ENCODE assay signal across 32 mouse cellular contexts in the genomic region with DNA sequence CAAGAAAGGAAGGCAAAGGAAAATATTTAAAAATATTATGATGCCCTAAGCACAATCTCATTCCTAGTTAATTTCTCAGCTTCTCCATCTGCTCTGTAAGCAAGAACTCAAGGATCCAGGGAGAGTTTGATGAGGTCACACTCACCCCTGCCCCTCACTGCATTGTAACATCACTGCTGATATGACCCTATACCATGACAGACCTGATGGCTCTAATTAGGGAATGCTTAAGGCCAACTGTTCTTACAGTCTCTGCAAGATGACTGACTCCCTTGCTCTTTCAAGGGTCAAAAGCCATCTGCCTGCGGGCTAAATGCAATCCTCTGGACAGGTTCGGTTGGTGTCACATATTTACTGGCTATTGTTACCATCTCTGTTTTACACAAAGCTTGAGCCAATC. TPM values are rescaled to one million over a fixed set of nuclear protein-coding genes. Genes with fewer than 3 reads are reported as not detected.
DNase-seq lines count a peak whose midpoint lies in the region; ATAC-seq and TF ChIP-seq lines count a peak whose summit lies in the region.
"Had no signal": no experiment of that assay in that cellular context is flagged by ENCODE, and none has a peak within 500 bp of the region (broad histone marks: within the 10 kb centered on the region; RNA-seq: fewer than 3 reads in every experiment).

No protein-coding gene starts in this region.

- H3K4me3 ChIP-seq in hindbrain, embryonic 11.5 days (ENCODE audit: low read depth, low read length), result no peak overlapping the region
- H3K4me3 ChIP-seq in hindbrain, embryonic 16.5 days (ENCODE audit: low read length), result no peak overlapping the region
- H3K4me3 ChIP-seq in neural tube, embryonic 11.5 days (ENCODE audit: low read depth, low read length), result no peak overlapping the region
- no peak overlapping the region for H3K4me3 ChIP-seq in midbrain, embryonic 14.5 days (replicated peaks; ENCODE audit: low read depth, low read length)
- no peak overlapping the region for H3K4me3 ChIP-seq in kidney, adult 2 months (ENCODE audit: insufficient read depth, low read depth, low read length)
- H3K4me3 ChIP-seq: embryonic facial prominence, embryonic 15.5 days; gastrocnemius, adult 2 months; heart, embryonic 13.5 days; layer of hippocampus, adult 2 months; left cerebral cortex, adult 2 months; limb, embryonic 12.5 days; liver, embryonic 15.5 days had no signal

- no peaks in the 10 kb centered on the region for H3K27me3 ChIP-seq in hindbrain, embryonic 11.5 days (ENCODE audit: control insufficient read depth, insufficient read depth, low read length)
- H3K27me3 ChIP-seq in hindbrain, embryonic 16.5 days (replicated peaks; ENCODE audit: control insufficient read depth, insufficient read depth, low read length), result no peaks in the 10 kb centered on the region
- H3K27me3 ChIP-seq in neural tube, embryonic 11.5 days (ENCODE audit: control insufficient read depth, insufficient read depth, low read length), result no peaks in the 10 kb centered on the region
- no peaks in the 10 kb centered on the region for H3K27me3 ChIP-seq in midbrain, embryonic 14.5 days (ENCODE audit: control insufficient read depth, insufficient read depth, low read length)
- no peaks in the 10 kb centered on the region for H3K27me3 ChIP-seq in kidney, adult 2 months (replicated peaks; ENCODE audit: control insufficient read depth, insufficient read depth, low read length)
- H3K27me3 ChIP-seq: CH12.LX; embryonic facial prominence, embryonic 15.5 days; heart, embryonic 13.5 days; limb, embryonic 12.5 days; liver, embryonic 15.5 days had no signal

- no peaks in the 10 kb centered on the region for H3K36me3 ChIP-seq in hindbrain, embryonic 11.5 days (ENCODE audit: control insufficient read depth, insufficient read depth, low read length)
- H3K36me3 ChIP-seq in hindbrain, embryonic 16.5 days (ENCODE audit: control insufficient read depth, insufficient read depth, low read length), result no peaks in the 10 kb centered on the region
- H3K36me3 ChIP-seq in neural tube, embryonic 11.5 days (ENCODE audit: control insufficient read depth, insufficient read depth, low read length), result no peaks in the 10 kb centered on the region
- no peaks in the 10 kb centered on the region for H3K36me3 ChIP-seq in midbrain, embryonic 14.5 days (ENCODE audit: control insufficient read depth, insufficient read depth, low read length)
- H3K36me3 ChIP-seq in kidney, adult 2 months (ENCODE audit: control insufficient read depth, insufficient read depth, low read length), result no peaks in the 10 kb centered on the region
- H3K36me3 ChIP-seq: embryonic facial prominence, embryonic 15.5 days; heart, embryonic 13.5 days; limb, embryonic 12.5 days; liver, embryonic 15.5 days had no signal

- no peaks in the 10 kb centered on the region for H3K4me1 ChIP-seq in hindbrain, embryonic 11.5 days (replicated peaks; ENCODE audit: control insufficient read depth, insufficient read depth, low read length)
- no peaks in the 10 kb centered on the region for H3K4me1 ChIP-seq in hindbrain, embryonic 16.5 days (ENCODE audit: control insufficient read depth, insufficient read depth, low read depth, low read length)
- no peaks in the 10 kb centered on the region for H3K4me1 ChIP-seq in neural tube, embryonic 11.5 days (ENCODE audit: control insufficient read depth, insufficient read depth, low read length)
- 0 out of 2 replicates have a peak, but pooled peaks cover 3% of the 10 kb centered on the region for H3K4me1 ChIP-seq in midbrain, embryonic 14.5 days (ENCODE audit: control insufficient read depth, insufficient read depth, low read length)
- no peaks in the 10 kb centered on the region for H3K4me1 ChIP-seq in kidney, adult 2 months (ENCODE audit: control insufficient read depth, insufficient read depth, low read length)
- H3K4me1 ChIP-seq: embryonic facial prominence, embryonic 15.5 days; heart, embryonic 13.5 days; limb, embryonic 12.5 days; liver, embryonic 15.5 days had no signal

- DNase-seq in embryo, embryonic 10 days (ENCODE audit: low spot score), result peak; percentile 18
- DNase-seq in embryo, embryonic 9.5 days (ENCODE audit: extremely low spot score), result no peak
- DNase-seq in hindbrain, embryonic 11.5 days (ENCODE audit: low spot score), result peak; percentile 18
- DNase-seq in neural tube, embryonic 11.5 days (ENCODE audit: low spot score), result no peak
- DNase-seq in neural tube, embryonic 10.5 days (ENCODE audit: extremely low spot score, low spot score), result no peak
- DNase-seq in midbrain, embryonic 14.5 days, result peak; percentile 4
- no peak for DNase-seq in kidney, adult 2 months
- DNase-seq: adrenal gland, adult 8-10 months; cerebellum, adult 8-10 months; cerebellum, postnatal 25 days; gastrocnemius, adult 2 months; heart, postnatal 10 days; kidney, adult 18-20 months; kidney, postnatal 36 days; lung, embryonic 14.5 days; lung, postnatal 14 days; right cerebral cortex, postnatal 4 days; thymus, adult 18-20 months; thymus, postnatal 25 days had no signal

- no peak for TF ChIP-seq CTCF in kidney, adult 2 months (conservative IDR thresholded peaks at IDR 0.05; ENCODE audit: insufficient read depth, insufficient read length, low read depth, low read length)

- 53% methylated on average over 2 of the region's 2 CpGs for WGBS in hindbrain, embryonic 11.5 days
- WGBS in hindbrain, embryonic 16.5 days, result 52% methylated on average over 2 of the region's 2 CpGs
- WGBS in neural tube, embryonic 11.5 days, result 66% methylated on average over 2 of the region's 2 CpGs
- 48% methylated on average over 2 of the region's 2 CpGs for WGBS in midbrain, embryonic 14.5 days
- WGBS in kidney, adult 2 months, result 58% methylated on average over 2 of the region's 2 CpGs

- H3K4me2 ChIP-seq in hindbrain, embryonic 11.5 days (replicated peaks; ENCODE audit: low read depth, low read length), result no peak overlapping the region
- no peak overlapping the region for H3K4me2 ChIP-seq in hindbrain, embryonic 16.5 days (ENCODE audit: low read length)
- H3K4me2 ChIP-seq in neural tube, embryonic 11.5 days (ENCODE audit: low read depth), result no peak overlapping the region
- no peak overlapping the region for H3K4me2 ChIP-seq in midbrain, embryonic 14.5 days (ENCODE audit: low read length)
- H3K4me2 ChIP-seq: embryonic facial prominence, embryonic 15.5 days; heart, embryonic 13.5 days; limb, embryonic 12.5 days; liver, embryonic 15.5 days; lung, embryonic 14.5 days had no signal

- H3K9ac ChIP-seq in hindbrain, embryonic 11.5 days (ENCODE audit: low read depth, low read length), result no peak overlapping the region
- H3K9ac ChIP-seq in hindbrain, embryonic 16.5 days (ENCODE audit: low read depth, low read length), result no peak overlapping the region
- H3K9ac ChIP-seq in neural tube, embryonic 11.5 days (ENCODE audit: low read length), result no peak overlapping the region
- H3K9ac ChIP-seq in midbrain, embryonic 14.5 days (replicated peaks; ENCODE audit: low read length), result no peak overlapping the region
- H3K9ac ChIP-seq: embryonic facial prominence, embryonic 15.5 days; heart, embryonic 13.5 days; limb, embryonic 12.5 days; liver, embryonic 15.5 days; lung, embryonic 14.5 days had no signal

- TF ChIP-seq POLR2A in kidney, adult 2 months (IDR thresholded peaks at IDR 0.05; ENCODE audit: low read depth, low read length), result no peak

- no peak overlapping the region for H3K27ac ChIP-seq in hindbrain, embryonic 11.5 days (ENCODE audit: low read depth, low read length)
- no peak overlapping the region for H3K27ac ChIP-seq in hindbrain, embryonic 16.5 days (ENCODE audit: low read depth, low read length)
- H3K27ac ChIP-seq in neural tube, embryonic 11.5 days (ENCODE audit: low read depth, low read length), result no peak overlapping the region
- H3K27ac ChIP-seq in midbrain, embryonic 14.5 days (replicated peaks; ENCODE audit: low read depth, low read length), result no peak overlapping the region
- H3K27ac ChIP-seq in kidney, adult 2 months (ENCODE audit: insufficient read depth, low read depth, low read length), result no peak overlapping the region
- H3K27ac ChIP-seq: embryonic facial prominence, embryonic 15.5 days; gastrocnemius, adult 2 months; heart, embryonic 13.5 days; layer of hippocampus, adult 2 months; left cerebral cortex, adult 2 months; limb, embryonic 12.5 days; liver, embryonic 15.5 days; stomach, postnatal 0 days had no signal

- no peaks in the 10 kb centered on the region for H3K9me3 ChIP-seq in hindbrain, embryonic 11.5 days (ENCODE audit: control insufficient read depth, low read length)
- no peaks in the 10 kb centered on the region for H3K9me3 ChIP-seq in hindbrain, embryonic 16.5 days (ENCODE audit: control insufficient read depth, low read length)
- no peaks in the 10 kb centered on the region for H3K9me3 ChIP-seq in neural tube, embryonic 11.5 days (ENCODE audit: control insufficient read depth, low read length)
- no peaks in the 10 kb centered on the region for H3K9me3 ChIP-seq in midbrain, embryonic 14.5 days (ENCODE audit: control insufficient read depth, low read length)
- H3K9me3 ChIP-seq: embryonic facial prominence, embryonic 15.5 days; heart, embryonic 13.5 days; limb, embryonic 12.5 days; liver, embryonic 15.5 days had no signal

- ATAC-seq in hindbrain, embryonic 11.5 days (ENCODE audit: low FRiP score), result peak; percentile 80
- no peak for ATAC-seq in hindbrain, embryonic 16.5 days
- 0 out of 2 replicates have a peak, but pooled peaks have one; percentile 15 for ATAC-seq in neural tube, embryonic 11.5 days (ENCODE audit: insufficient read depth, low FRiP score, low TSS enrichment)
- ATAC-seq in midbrain, embryonic 14.5 days (ENCODE audit: low FRiP score, low TSS enrichment), result no peak
- ATAC-seq: inflammation-experienced regulatory T-cells, adult 6 months had no signal

RNA-seq across cellular contexts. Expression of a gene that starts 41.3 kb away (rescaled TPM):
- not detected in 2 replicates for polyA plus RNA-seq in hindbrain, embryonic 11.5 days (2014; fragmentation: Nextera tagmentation; extraction: Ambion mirVana)
- polyA plus RNA-seq in hindbrain, embryonic 16.5 days (2015; fragmentation: Nextera tagmentation; extraction: Ambion mirVana), result 5.3 and 5.5 TPM in 2 replicates
- polyA plus RNA-seq in neural tube, embryonic 11.5 days (2014; fragmentation: Nextera tagmentation; extraction: Ambion mirVana), result not detected in 2 replicates
- polyA plus RNA-seq in midbrain, embryonic 14.5 days (2014; fragmentation: Nextera tagmentation; extraction: Ambion mirVana), result 0.29 and 1.0 TPM in 2 replicates
- not detected in 2 replicates for polyA plus RNA-seq in kidney, adult 2 months (2012; rRNA removed)
- polyA plus RNA-seq: C2C12; embryonic facial prominence, embryonic 15.5 days; inflammation-experienced regulatory T-cells, adult 6 months; kidney, embryonic 16.5 days; limb, embryonic 12.5 days; liver, embryonic 15.5 days; lung, embryonic 14.5 days; stomach, postnatal 0 days had no signal

RNA-seq across cellular contexts. Expression of a gene that starts 49.5 kb away (rescaled TPM):
- polyA plus RNA-seq in hindbrain, embryonic 11.5 days (2014; fragmentation: Nextera tagmentation; extraction: Ambion mirVana), result not detected in 2 replicates
- not detected in 2 replicates for polyA plus RNA-seq in hindbrain, embryonic 16.5 days (2015; fragmentation: Nextera tagmentation; extraction: Ambion mirVana)
- not detected in 2 replicates for polyA plus RNA-seq in neural tube, embryonic 11.5 days (2014; fragmentation: Nextera tagmentation; extraction: Ambion mirVana)
- polyA plus RNA-seq in midbrain, embryonic 14.5 days (2014; fragmentation: Nextera tagmentation; extraction: Ambion mirVana), result not detected in 2 replicates
- not detected in 2 replicates for polyA plus RNA-seq in kidney, adult 2 months (2012; rRNA removed)
- polyA plus RNA-seq: C2C12; embryonic facial prominence, embryonic 15.5 days; heart, embryonic 13.5 days; inflammation-experienced regulatory T-cells, adult 6 months; kidney, embryonic 16.5 days; limb, embryonic 12.5 days; liver, adult 2 months; liver, embryonic 15.5 days; lung, embryonic 14.5 days; stomach, postnatal 0 days had no signal

RNA-seq across cellular contexts. Expression of a gene that starts 51.3 kb away (rescaled TPM):
- not detected in 2 replicates for polyA plus RNA-seq in hindbrain, embryonic 11.5 days (2014; fragmentation: Nextera tagmentation; extraction: Ambion mirVana)
- not detected in 2 replicates for polyA plus RNA-seq in hindbrain, embryonic 16.5 days (2015; fragmentation: Nextera tagmentation; extraction: Ambion mirVana)
- not detected in 2 replicates for polyA plus RNA-seq in neural tube, embryonic 11.5 days (2014; fragmentation: Nextera tagmentation; extraction: Ambion mirVana)
- polyA plus RNA-seq in midbrain, embryonic 14.5 days (2014; fragmentation: Nextera tagmentation; extraction: Ambion mirVana), result not detected in 2 replicates
- not detected in 2 replicates for polyA plus RNA-seq in kidney, adult 2 months (2012; rRNA removed)
- polyA plus RNA-seq: C2C12; embryonic facial prominence, embryonic 15.5 days; heart, embryonic 13.5 days; inflammation-experienced regulatory T-cells, adult 6 months; kidney, embryonic 16.5 days; limb, embryonic 12.5 days; liver, adult 2 months; liver, embryonic 15.5 days; lung, embryonic 14.5 days; stomach, postnatal 0 days had no signal

Comparison
In these comparisons a context has a peak if more than half of its experiments do, and no peak if none do; other contexts are left out.
1. DNase-seq: peak in embryo, embryonic 10 days (single experiment), hindbrain, embryonic 11.5 days (single experiment) and midbrain, embryonic 14.5 days (single experiment); none in embryo, embryonic 9.5 days (single experiment), neural tube, embryonic 11.5 days (single experiment), neural tube, embryonic 10.5 days (single experiment) and kidney, adult 2 months (single experiment).
2. ATAC-seq: peak in hindbrain, embryonic 11.5 days (single experiment) and neural tube, embryonic 11.5 days (single experiment); none in hindbrain, embryonic 16.5 days (single experiment) and midbrain, embryonic 14.5 days (single experiment).